Mouse (Mus musculus): ENCODE results near the gene Tmbim6. TPM values are rescaled to one million over a fixed set of nuclear protein-coding genes. Genes with fewer than 3 reads are reported as not detected.

Tmbim6 gene
- polyA plus RNA-seq, 1 experiment from 2014 or later: 257 TPM

DNA sequence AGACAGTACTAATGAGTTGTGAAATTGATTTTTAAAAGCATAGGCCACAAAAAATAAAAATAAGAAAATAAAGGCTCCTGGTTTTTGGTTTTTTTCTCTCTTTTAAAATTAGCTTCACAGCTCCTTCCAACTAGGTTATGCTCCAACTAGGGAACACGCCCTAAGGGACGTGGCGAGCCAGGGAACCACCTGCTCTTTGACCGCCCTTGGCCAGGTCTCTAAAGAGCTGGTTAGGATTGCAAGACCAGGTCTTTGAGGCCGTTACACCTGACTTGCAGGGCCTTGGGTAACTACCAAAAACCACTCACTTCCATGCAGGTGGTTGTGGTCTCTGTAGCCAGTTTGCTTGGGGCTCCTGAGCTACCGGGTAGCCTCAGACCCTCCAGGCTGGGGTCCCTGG, 707 bp upstream of the Tmbim6 start:
- 89% methylated on average over 6 of the region's 6 CpGs for WGBS
- Histone ChIP-seq H3K4me2 (ENCODE audit: low read depth, low read length) (peak overlapping the region; percentile 43), H3K36me3 (ENCODE audit: control insufficient read depth, insufficient read depth, low read length) (no peaks in the 10 kb centered on the region), H3K9me3 (ENCODE audit: control insufficient read depth, low read length) (no peaks in the 10 kb centered on the region), H3K27me3 (ENCODE audit: control insufficient read depth, insufficient read depth, low read length) (no peaks in the 10 kb centered on the region), H3K9ac (replicated peaks; ENCODE audit: low read depth, low read length) (no peak overlapping the region; the same call in 1 of the 2 replicates), H3K27ac (ENCODE audit: low read depth, low read length) (peak overlapping the region; percentile 60; the same call in 1 of the 2 replicates), H3K4me1 (ENCODE audit: control insufficient read depth, insufficient read depth, low read length) (peaks cover 31% of the 10 kb centered on the region), H3K4me3 (ENCODE audit: low read depth, low read length) (peak overlapping the region; percentile 83)
- 0 out of 2 replicates have a peak, but pooled peaks have one; percentile 1 for ATAC-seq (ENCODE audit: low read depth)

DNA sequence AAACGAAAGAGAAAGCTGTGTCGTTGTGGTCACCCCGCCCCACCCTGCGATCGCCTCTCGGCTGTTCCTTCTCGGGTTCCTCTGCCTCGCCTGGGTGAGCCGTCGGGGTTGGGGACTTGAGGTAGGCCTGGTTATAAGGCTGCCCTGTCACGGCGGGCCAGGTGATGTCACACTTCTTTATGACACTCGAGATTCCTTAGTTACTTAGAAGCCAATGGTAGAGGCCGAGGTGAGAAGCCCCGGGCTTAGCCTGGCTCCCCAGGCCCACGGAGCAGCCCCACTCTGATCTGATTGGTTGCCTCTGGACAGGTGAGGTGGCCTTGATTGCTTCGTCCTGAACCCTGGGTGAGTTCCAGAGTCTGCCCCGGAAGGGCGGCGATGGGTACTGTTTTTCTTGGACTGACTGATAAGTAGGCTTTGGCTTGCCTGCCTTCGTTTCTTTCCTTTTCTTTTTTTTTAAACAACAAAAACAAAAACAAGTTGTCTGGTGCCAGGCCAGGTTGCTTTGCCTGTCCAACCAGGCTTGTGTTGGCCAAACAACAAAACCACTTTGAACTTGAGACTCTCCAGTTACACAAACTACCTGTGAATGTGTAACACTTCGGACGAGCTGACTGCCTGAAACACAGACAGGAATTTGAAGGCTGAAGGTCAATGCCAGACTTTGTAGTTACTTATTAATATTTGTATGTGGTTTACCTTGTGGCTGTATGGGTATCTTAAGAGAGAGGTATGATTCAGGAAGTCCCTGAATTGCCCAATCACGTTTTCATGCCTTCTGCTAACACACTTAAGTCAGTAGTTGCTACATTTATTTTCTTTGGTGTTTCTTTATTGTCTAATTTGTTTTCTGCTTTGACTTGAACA, 937 bp downstream of the Tmbim6 start:
- Histone ChIP-seq H3K27me3 (ENCODE audit: control insufficient read depth, insufficient read depth, low read length) (no peaks in the 10 kb centered on the region), H3K4me2 (ENCODE audit: low read depth, low read length) (peak overlapping the region; percentile 92), H3K27ac (ENCODE audit: low read depth, low read length) (peak overlapping the region; percentile 90), H3K9me3 (ENCODE audit: control insufficient read depth, low read length) (no peaks in the 10 kb centered on the region), H3K9ac (replicated peaks; ENCODE audit: low read depth, low read length) (peak overlapping the region; percentile 75), H3K4me3 (ENCODE audit: low read depth, low read length) (peak overlapping the region; percentile 83), H3K36me3 (ENCODE audit: control insufficient read depth, insufficient read depth, low read length) (no peaks in the 10 kb centered on the region), H3K4me1 (ENCODE audit: control insufficient read depth, insufficient read depth, low read length) (peaks cover 35% of the 10 kb centered on the region)
- WGBS: 12% methylated on average over 24 of the region's 24 CpGs
- peak; percentile 32; the same call in 1 of the 2 replicates for ATAC-seq (ENCODE audit: low read depth)

DNA sequence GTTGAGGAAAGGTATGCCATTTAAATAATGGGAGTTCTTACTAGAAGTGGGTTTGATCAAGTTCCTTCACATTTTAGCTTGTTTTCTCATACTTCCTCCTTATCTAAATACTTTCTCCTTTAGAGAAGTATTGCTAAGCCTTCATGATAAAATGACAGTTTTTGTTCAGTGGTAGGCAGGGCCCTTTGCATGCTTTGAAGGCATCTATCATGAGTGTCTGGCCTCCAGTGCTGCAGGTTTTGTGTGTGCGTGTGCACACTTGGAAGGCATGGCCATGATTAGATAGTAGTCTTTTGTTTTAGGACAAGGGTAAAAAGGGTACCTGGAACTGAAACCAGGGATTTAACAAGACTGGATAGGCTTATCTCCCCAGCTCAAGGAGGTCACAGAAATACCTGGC, 3.8 kb downstream of the Tmbim6 start:
- Histone ChIP-seq H3K27ac (ENCODE audit: low read depth, low read length) (no peak overlapping the region), H3K4me1 (ENCODE audit: control insufficient read depth, insufficient read depth, low read length) (peaks cover 42% of the 10 kb centered on the region), H3K9me3 (ENCODE audit: control insufficient read depth, low read length) (no peaks in the 10 kb centered on the region), H3K36me3 (ENCODE audit: control insufficient read depth, insufficient read depth, low read length) (no peaks in the 10 kb centered on the region), H3K27me3 (ENCODE audit: control insufficient read depth, insufficient read depth, low read length) (no peaks in the 10 kb centered on the region), H3K4me2 (ENCODE audit: low read depth, low read length) (no peak overlapping the region), H3K4me3 (ENCODE audit: low read depth, low read length) (no peak overlapping the region), H3K9ac (replicated peaks; ENCODE audit: low read depth, low read length) (no peak overlapping the region)
- no peak for ATAC-seq (ENCODE audit: low read depth)
- WGBS: 81% methylated on average over 1 of the region's 1 CpGs

DNA sequence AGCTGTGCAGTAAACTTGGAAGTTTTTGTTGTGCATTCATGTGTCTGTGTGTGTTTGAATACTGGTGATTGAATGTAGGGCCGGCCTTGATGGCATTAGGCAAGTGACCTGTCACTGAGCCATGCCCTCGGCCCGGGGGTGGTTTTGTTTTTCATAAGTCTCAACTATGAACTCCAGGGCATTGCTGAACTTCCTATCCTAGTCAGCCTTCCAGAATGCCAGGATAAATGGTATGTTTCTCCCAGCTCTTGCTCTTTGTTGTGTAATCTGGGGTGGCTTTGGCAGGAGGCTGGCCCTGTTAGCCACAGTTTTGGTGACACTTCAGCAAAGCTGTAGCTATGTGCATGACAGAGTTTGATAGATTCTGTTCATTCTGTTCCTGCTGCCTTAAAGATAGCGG, 4.2 kb downstream of the Tmbim6 start:
- Histone ChIP-seq H3K36me3 (ENCODE audit: control insufficient read depth, insufficient read depth, low read length) (no peaks in the 10 kb centered on the region), H3K4me3 (ENCODE audit: low read depth, low read length) (no peak overlapping the region), H3K4me1 (ENCODE audit: control insufficient read depth, insufficient read depth, low read length) (peaks cover 42% of the 10 kb centered on the region), H3K9me3 (ENCODE audit: control insufficient read depth, low read length) (no peaks in the 10 kb centered on the region), H3K27ac (ENCODE audit: low read depth, low read length) (no peak overlapping the region), H3K4me2 (ENCODE audit: low read depth, low read length) (no peak overlapping the region), H3K9ac (replicated peaks; ENCODE audit: low read depth, low read length) (no peak overlapping the region), H3K27me3 (ENCODE audit: control insufficient read depth, insufficient read depth, low read length) (no peaks in the 10 kb centered on the region)
- ATAC-seq (ENCODE audit: low read depth): no peak
- WGBS: 79% methylated on average over 4 of the region's 4 CpGs

DNA sequence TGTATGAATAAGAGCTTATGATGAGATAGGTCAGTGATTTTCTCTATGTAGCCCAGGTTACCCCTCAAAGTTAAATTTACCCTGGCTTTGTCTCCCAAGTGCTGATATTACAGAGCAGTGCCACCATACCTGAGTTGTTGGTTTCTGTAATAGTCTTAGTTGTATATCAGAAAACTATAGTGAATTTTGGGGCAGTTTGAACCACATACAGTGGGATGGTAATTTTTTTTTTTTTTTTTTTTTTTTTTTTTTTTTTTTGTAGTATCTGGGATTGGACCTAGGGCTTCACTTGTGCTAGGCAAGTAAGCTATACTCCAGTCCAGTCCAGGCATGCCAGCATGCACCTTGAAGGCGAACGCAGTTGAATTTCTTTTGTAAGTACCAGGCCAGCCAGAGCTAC, 4.9 kb downstream of the Tmbim6 start:
- Histone ChIP-seq H3K36me3 (ENCODE audit: control insufficient read depth, insufficient read depth, low read length) (no peaks in the 10 kb centered on the region), H3K4me1 (ENCODE audit: control insufficient read depth, insufficient read depth, low read length) (peaks cover 38% of the 10 kb centered on the region), H3K9ac (replicated peaks; ENCODE audit: low read depth, low read length) (no peak overlapping the region), H3K4me2 (ENCODE audit: low read depth, low read length) (no peak overlapping the region), H3K27me3 (ENCODE audit: control insufficient read depth, insufficient read depth, low read length) (no peaks in the 10 kb centered on the region), H3K27ac (ENCODE audit: low read depth, low read length) (no peak overlapping the region), H3K9me3 (ENCODE audit: control insufficient read depth, low read length) (no peaks in the 10 kb centered on the region), H3K4me3 (ENCODE audit: low read depth, low read length) (no peak overlapping the region)
- no peak for ATAC-seq (ENCODE audit: low read depth)
- WGBS: 96% methylated on average over 2 of the region's 2 CpGs

DNA sequence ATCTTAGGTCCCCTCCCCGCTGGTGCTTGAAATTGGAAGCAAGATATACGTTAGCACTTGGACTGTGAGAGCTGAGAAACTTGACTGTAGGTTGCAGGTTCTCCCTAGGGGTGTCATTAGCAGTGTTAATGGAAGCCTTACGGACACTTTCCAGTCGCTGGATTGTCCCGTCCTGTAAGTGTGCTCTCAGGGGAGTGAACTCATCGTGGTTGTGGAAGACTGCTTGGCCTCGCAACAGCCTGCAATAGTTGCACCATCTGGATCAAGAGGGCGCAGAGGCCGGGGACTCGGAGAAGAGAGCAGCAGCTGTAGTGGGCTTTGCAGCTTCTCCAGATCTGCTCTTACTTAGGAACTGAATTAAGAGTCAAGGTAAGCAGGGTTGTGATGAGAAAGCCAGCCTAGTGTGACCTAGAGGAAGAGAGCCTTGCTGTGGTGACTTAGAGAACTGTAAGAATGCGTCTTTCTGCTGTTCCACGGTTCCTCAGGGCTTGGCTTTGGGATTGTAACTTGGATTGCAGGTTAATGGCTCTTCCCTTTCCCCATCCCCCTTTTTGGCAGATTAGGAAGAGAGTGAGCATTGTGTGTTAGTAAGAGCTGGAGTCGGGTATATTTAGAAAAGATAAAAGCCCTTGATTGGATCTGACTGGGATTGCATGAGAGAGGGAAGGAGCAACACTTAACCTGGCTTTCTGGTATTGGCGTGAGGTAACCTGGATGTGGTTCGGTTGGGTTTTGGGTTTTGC, 7.0 kb downstream of the Tmbim6 start:
- Histone ChIP-seq H3K4me2 (ENCODE audit: low read depth, low read length) (no peak overlapping the region), H3K27ac (ENCODE audit: low read depth, low read length) (no peak overlapping the region), H3K9me3 (ENCODE audit: control insufficient read depth, low read length) (no peaks in the 10 kb centered on the region), H3K4me3 (ENCODE audit: low read depth, low read length) (no peak overlapping the region), H3K27me3 (ENCODE audit: control insufficient read depth, insufficient read depth, low read length) (no peaks in the 10 kb centered on the region), H3K36me3 (ENCODE audit: control insufficient read depth, insufficient read depth, low read length) (peaks cover 13% of the 10 kb centered on the region; the same call in 1 of the 2 replicates), H3K4me1 (ENCODE audit: control insufficient read depth, insufficient read depth, low read length) (peaks cover 29% of the 10 kb centered on the region), H3K9ac (replicated peaks; ENCODE audit: low read depth, low read length) (no peak overlapping the region)
- 67% methylated on average over 15 of the region's 15 CpGs for WGBS
- no peak for ATAC-seq (ENCODE audit: low read depth)

DNA sequence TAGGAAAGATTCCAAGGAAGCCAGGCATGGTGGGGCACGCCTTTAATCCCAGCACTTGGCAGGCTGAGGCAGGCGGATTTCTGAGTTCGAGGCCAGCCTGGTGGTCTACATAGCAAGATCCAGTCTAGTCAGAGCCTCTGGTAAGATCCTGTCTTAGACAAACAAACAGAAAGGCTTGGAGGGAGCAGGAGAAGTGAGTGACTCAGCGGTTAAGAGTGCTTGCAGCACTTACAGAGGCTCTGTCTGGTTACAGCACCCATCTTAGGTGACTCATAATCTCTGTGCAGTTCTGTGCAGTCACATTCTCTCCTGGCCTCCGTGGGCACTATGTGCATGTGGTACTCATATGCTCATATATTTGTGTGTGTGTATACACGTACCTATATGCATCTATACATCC, 7.9 kb downstream of the Tmbim6 start:
- Histone ChIP-seq H3K4me1 (ENCODE audit: control insufficient read depth, insufficient read depth, low read length) (peaks cover 21% of the 10 kb centered on the region), H3K27me3 (ENCODE audit: control insufficient read depth, insufficient read depth, low read length) (no peaks in the 10 kb centered on the region), H3K27ac (ENCODE audit: low read depth, low read length) (no peak overlapping the region), H3K36me3 (ENCODE audit: control insufficient read depth, insufficient read depth, low read length) (peaks cover 17% of the 10 kb centered on the region), H3K4me3 (ENCODE audit: low read depth, low read length) (no peak overlapping the region), H3K9ac (replicated peaks; ENCODE audit: low read depth, low read length) (no peak overlapping the region), H3K9me3 (ENCODE audit: control insufficient read depth, low read length) (no peaks in the 10 kb centered on the region), H3K4me2 (ENCODE audit: low read depth, low read length) (no peak overlapping the region)
- ATAC-seq (ENCODE audit: low read depth): no peak
- WGBS: 95% methylated on average over 6 of the region's 6 CpGs

DNA sequence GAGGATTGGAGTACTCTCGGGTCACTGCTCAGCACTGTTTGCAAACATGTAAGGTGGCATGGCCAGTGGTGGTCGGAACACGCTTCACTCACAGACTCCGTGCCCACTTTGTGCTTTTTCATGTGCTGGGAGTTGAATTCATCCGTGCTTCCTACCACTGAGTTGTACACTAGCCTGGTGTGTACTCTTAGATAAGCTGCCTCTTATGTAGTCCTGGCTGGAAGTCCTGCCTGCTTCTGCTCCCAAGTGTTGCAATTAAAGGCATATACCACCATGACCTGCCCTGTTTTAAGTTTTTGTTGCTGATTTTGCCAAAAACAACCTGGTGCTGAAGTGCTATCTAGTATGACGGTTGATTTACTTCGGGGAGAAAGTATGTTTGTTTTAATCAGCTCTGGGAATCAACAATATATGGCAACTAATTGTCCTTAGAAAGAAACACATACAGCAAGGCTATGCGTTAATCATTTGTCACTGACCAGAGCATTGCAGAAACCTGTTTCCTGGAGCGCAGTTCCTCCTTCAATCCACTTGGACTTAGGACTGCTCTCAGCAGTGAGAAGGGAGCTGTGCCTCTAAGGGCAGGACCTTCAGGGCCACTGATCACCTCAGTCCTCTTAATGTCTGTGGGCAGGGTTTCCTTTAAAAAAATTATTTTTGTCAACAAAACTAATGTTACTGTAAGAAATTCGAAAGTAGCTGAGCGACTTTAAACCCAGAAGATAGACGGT, 10.6 kb downstream of the Tmbim6 start:
- Histone ChIP-seq H3K4me3 (ENCODE audit: low read depth, low read length) (no peak overlapping the region), H3K27me3 (ENCODE audit: control insufficient read depth, insufficient read depth, low read length) (no peaks in the 10 kb centered on the region), H3K4me2 (ENCODE audit: low read depth, low read length) (no peak overlapping the region), H3K36me3 (ENCODE audit: control insufficient read depth, insufficient read depth, low read length) (peaks cover 42% of the 10 kb centered on the region), H3K9me3 (ENCODE audit: control insufficient read depth, low read length) (no peaks in the 10 kb centered on the region), H3K9ac (replicated peaks; ENCODE audit: low read depth, low read length) (no peak overlapping the region), H3K4me1 (ENCODE audit: control insufficient read depth, insufficient read depth, low read length) (peaks cover 10% of the 10 kb centered on the region), H3K27ac (ENCODE audit: low read depth, low read length) (no peak overlapping the region)
- 96% methylated on average over 12 of the region's 12 CpGs for WGBS
- ATAC-seq (ENCODE audit: low read depth): no peak
